Mouse (Mus musculus): ENCODE data around the gene Mroh3.

Mroh3 gene

GRCm38 (mm10) chr1:136228328-136229039 lies 15.9 kb upstream of the Mroh3 start:
- DNase-seq (ENCODE audit: low spot score): no peak

DNA sequence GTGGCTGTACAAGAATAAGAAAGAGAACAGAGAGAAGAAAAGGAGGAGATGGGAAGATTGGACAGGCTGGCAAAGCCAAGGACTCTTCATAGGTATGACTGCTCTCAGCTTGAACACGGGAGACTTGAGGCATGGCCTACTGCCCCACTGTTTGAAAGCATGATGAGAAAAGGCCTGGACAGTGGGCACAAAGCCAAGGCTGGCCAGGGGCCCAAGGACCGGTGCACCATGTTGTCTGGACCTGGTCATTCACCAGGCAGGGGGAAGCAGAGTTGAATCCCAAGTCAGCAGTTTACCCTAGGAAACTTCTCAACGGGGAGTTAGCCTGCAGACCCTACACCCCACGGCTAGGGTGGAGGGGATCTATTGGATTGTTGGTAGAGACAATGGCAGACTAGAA lies 15.2 kb upstream of the Mroh3 start:
- no peak for DNase-seq (ENCODE audit: low spot score)

DNA sequence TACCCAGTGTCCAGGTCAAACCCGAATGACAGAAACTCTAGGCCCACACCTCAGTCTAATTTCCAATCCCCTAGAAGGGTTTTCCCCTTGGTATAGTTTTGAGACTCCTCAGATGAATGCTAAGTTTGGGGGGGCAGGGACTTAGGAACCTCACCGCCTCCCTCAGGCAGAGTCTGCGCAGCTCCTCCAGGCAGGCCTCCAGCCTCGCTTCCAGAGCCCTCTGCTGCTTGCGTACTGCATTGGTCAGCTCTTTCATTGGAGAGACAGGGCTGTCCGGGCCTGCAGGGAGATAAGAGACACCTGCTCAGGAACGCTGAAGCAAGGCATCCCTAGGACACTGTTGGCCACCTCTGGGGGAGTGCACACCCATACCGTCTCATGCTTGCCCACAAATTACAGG lies 14.0 kb upstream of the Mroh3 start:
- DNase-seq (ENCODE audit: low spot score): no peak

GRCm38 (mm10) chr1:136225846-136226245 lies 13.2 kb upstream of the Mroh3 start:
- no peak for DNase-seq (ENCODE audit: low spot score)

DNA sequence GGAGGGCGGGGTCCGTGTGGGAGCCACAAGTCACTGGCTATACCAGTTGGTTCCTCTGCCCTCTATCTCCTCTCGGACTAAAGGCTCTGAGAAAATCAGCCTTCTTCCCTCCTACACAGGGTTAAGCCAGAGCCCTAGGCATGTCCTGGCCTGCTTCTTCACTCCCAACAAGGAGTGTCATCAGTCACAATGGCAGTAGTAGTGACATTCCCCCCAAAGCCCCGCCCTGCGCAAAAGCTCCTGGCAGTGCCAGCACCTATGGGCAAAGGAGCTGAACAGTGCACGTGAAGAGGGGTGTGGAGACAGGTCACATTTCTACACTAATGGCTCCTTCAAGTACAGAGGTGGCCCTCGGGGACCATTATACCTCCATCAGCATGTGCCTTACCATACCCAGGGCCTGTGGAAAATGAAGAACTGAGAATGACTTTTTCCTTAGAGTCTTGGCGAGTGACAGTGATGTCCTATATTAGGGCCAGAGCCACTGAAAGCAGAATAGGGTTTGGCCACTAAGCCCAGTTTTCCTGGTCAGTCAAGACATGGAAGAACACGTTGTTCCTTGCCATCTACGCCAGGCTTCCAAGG lies 11.2 kb upstream of the Mroh3 start:
- DNase-seq (ENCODE audit: low spot score): no peak

- DNase-seq (ENCODE audit: low spot score): no peak
Measured at GRCm38 (mm10) chr1:136222386-136222785, 9.8 kb upstream of the Mroh3 start.

- DNase-seq (ENCODE audit: low spot score): no peak
Measured at GRCm38 (mm10) chr1:136220037-136220871, 7.6 kb upstream of the Mroh3 start.

DNA sequence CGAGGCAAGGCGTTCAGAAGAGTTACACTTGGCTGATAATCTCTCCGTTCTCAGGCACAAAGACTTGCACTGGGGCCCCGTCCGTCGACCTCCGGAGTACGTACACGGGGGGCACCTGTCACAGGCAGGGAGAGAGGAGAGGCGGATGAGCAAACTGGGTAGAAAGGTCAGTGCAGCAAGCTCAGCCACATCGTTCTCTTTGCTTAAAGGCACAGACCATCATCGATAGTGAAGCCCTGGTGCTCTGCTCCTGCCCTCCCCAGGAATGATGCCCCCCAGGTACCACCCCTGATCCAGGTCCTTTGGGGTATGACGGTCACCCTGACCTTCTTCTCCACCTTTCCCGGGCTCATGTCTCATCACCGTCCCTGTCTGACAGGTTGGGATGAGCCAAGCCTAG lies 1.7 kb upstream of the Mroh3 start:
- DNase-seq (ENCODE audit: low spot score): no peak

DNA sequence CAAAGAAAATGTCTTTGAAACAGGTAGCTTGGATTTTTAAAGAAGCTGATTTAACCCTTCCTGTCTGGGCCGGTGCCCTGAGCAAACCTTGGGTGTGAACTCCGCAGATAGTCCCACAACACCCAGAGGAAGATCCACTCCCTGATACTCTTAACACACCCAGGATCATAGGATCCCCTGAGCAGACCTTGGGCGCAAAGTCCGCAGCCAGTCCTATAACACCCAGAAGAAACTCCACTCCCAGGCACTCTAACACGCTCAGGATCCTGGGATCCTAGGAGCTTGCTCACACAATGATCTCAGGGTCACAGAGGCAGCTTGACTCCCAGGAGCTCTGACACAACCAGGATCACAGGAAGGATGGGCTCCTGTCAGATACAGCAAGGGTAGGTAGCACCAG lies 22.6 kb downstream of the Mroh3 start:
- no peak for DNase-seq (ENCODE audit: low spot score)

DNA sequence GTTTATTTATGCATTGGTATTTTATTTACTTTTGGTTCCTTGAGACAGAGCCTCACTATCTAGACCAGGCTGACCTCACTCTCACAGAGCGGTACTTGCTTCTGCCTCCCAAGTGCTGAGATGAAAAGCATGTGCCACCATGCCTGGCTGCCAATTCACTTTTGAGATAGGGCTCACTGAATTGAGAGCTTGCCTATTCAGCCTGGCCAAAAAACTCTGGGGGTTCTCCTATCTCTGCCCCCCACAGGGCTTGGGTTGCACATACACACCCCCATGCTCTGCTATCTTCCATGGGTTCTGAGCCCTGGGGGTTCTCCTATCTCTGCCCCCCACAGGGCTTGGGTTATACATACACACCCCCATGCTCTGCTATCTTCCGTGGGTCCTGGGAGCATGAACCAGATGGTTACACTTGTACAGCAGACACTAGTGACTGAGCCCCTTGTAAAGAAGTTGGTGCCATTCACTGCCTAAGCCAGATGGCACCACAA lies 33.1 kb downstream of the Mroh3 start:
- DNase-seq (ENCODE audit: low spot score): no peak

- no peak for DNase-seq (ENCODE audit: low spot score)
Measured at GRCm38 (mm10) chr1:136178741-136179140, 33.9 kb downstream of the Mroh3 start.

DNA sequence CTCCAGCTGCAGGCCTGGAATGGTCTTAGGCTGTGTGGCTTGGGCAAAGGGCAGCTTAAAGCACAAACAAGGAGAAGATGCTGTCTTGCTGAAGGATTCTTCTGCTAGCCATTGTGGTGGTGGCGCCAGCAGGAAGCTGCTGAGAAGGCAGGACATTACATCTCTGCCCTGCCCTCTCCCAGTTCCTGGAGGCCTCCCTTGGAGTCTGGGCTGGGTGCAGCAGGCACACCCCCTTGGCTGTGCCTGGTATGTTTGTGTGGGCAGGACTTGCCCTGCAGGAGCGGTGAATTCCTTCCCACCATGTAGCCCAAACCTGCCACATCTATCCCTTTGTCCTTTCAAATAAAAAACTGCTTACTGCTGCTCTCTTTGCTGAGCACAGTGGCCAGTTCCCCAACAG lies 35.5 kb downstream of the Mroh3 start:
- DNase-seq (ENCODE audit: low spot score): no peak

DNA sequence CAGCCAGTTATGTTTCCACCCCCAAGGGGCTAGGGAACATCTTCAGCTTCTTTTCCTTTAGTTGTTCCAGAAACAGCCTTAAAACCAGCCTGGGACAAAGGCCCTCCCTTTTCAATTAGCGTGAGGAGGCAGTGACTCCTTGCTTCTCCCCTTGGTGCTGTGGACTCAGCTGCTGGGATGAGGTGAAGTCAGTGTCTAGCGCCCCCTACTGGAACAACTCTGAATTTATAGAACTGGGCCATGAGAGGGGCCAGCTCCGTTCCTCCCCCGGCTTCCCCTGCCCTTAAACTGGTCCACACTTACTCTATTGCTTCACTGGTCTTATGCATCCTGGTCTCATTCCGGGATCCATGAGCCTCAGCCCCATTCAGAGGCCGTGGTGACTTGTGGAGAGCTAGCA lies 37.4 kb downstream of the Mroh3 start:
- DNase-seq (ENCODE audit: low spot score): peak; percentile 41

DNA sequence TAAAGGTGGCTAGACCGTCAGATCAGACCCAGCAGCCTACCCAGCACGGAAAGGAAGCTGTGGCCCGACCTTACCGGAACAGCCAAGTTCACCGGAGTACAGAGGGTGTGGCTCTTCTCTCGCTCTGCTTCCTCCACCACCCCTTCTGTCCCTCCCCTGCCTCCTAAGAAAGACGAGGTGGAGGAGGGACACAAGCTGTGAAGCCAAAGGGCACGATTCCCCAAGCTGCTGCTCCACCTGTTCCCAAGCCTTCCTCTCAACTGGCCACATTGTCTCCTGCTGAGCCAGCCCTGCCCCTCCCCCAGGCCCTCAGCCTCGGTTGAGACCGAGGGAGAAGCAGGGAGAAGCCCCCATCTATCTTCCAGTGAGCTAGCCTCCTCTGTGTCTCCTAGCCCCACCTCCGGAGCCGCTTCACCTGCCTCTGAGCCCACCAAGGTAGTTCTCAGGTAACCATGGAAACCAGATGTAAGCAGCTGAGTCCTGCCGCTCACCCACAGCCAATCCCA lies 38.5 kb downstream of the Mroh3 start:
- DNase-seq (ENCODE audit: low spot score): no peak

- DNase-seq (ENCODE audit: low spot score): no peak
Measured at GRCm38 (mm10) chr1:136172696-136173095, 39.9 kb downstream of the Mroh3 start.

GRCm38 (mm10) chr1:136170109-136170508 lies 42.5 kb downstream of the Mroh3 start:
- peak; percentile 76 for DNase-seq (ENCODE audit: low spot score)

- DNase-seq (ENCODE audit: low spot score): peak; percentile 11
Measured at GRCm38 (mm10) chr1:136167657-136168056, 45.0 kb downstream of the Mroh3 start.

DNA sequence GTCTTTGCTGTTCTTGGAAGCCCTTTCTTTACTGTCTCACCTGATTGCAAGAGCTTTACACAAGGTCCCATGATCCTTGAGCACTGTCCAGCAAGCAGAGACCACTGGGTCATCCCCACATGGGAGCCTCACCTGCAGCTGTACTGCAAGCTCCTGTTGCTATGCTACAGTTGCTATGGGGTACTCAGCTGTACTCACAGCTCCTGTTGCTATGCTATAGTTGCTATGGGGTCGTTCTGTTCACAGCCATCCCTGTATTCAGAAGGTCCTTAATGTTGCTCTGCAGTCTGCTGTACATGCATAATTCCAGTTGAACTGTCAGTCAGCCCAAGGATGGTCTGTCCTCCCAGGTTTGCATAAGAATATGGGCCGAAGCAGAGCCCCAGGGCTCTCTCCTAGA lies 47.2 kb downstream of the Mroh3 start:
- DNase-seq (ENCODE audit: low spot score): no peak

GRCm38 (mm10) chr1:136161333-136161921 lies 51.2 kb downstream of the Mroh3 start:
- no peak for DNase-seq (ENCODE audit: low spot score)

DNA sequence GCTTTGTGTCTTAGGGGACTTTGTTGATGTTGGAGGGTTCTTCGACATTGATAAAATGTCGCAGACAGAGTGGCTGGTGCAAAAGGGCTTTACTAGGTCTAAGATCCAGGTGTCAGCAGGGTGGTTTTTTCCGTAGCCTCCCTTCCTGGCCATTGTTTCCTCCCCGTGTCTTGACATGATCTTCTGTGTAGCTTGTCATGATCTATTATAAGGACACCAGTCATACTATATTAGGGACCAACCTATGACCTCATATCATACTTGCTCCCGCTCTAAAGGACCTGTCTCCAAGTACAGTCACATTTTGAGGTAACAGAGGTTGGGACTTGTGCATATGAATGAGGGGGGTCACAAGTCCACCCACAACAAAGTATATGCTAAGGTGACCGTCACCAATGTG lies 51.7 kb downstream of the Mroh3 start:
- no peak for DNase-seq (ENCODE audit: low spot score)

- DNase-seq (ENCODE audit: low spot score): no peak
Measured at GRCm38 (mm10) chr1:136160297-136160696, 52.3 kb downstream of the Mroh3 start.

DNA sequence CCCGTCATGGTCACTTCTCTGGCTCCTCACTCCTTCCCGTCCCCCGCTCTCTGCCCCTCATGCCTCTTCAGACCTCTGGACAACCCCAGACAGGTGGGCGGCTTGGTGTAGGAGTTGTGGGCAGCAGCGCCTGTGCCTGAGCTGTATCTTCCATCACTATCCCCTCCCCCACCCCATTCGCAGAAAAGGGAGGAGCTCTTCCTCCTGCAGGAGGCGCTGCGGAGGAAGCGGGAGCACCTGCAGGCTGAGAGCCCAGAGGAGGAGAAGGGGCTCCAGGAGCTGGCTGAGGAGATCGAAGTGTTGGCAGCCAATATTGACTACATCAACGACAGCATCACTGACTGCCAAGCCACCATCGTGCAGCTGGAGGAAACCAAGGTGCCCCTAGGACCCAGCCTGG lies 52.8 kb downstream of the Mroh3 start:
- DNase-seq (ENCODE audit: low spot score): no peak
